Mouse (Mus musculus): ENCODE data around the gene Foxf2.

- TF ChIP-seq CTCF (IDR thresholded peaks at IDR 0.05; ENCODE audit: low read depth, low read length) (no peak), POLR2A (IDR thresholded peaks at IDR 0.05; ENCODE audit: borderline replicate concordance, low read depth, low read length) (no peak)
Measured at GRCm38 (mm10) chr13:31658212-31658611, 32.6 kb downstream of the Foxf2 start.
